In the genomic region with DNA sequence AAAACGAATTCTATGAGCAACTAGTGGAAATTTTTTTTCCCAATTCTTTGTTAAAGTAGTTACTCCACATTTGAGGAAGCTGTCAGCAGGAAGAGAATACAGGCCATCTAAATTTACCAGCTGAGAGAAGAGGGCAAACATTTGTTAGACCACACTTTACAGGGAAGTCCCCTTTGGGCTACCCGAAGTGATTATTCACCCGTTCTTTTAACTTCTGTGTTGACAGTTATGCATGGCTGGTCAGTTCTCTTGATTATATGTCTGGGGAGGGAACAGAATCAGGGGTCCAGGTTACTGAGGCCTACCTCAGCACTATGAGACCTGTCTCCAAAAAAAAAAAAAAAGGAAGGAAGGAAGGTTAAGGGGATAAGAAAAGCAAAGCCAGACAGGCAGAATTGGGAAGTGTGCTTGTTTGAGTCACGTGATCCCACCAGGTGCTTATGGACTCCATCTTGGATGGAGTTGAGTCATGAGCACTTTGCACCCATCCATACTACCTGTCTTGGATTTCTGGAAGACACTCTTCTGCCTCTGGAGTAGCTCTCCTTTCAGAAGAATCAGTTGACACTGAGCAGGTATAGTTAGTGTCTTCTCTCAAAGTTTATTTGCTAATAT, we compare ENCODE assay signal across 21 mouse cellular contexts.
"Had no signal": no experiment of that assay in that cellular context is flagged by ENCODE, and none has a peak within 500 bp of the region (broad histone marks: within the 10 kb centered on the region; RNA-seq: fewer than 3 reads in every experiment).

No protein-coding gene starts in this region.

- H3K36me3 ChIP-seq: midbrain, embryonic 10.5 days; midbrain, embryonic 13.5 days; neural tube, embryonic 13.5 days had no signal

- H3K9me3 ChIP-seq: megakaryocyte, embryonic 14.5 days; midbrain, embryonic 10.5 days; midbrain, embryonic 13.5 days; neural tube, embryonic 13.5 days had no signal

- ATAC-seq: liver, postnatal 0 days; lung, postnatal 0 days; midbrain, embryonic 13.5 days; midbrain, embryonic 16.5 days had no signal

- H3K4me1 ChIP-seq: midbrain, embryonic 10.5 days; midbrain, embryonic 13.5 days; neural tube, embryonic 13.5 days had no signal

- DNase-seq: kidney, adult 18-20 months; kidney, adult 9 months; kidney, postnatal 25 days; layer of hippocampus, adult 9-11 months; layer of hippocampus, postnatal 36 days; liver, postnatal 0 days; lung, embryonic 14.5 days; thymus, adult 18-20 months; thymus, postnatal 36 days had no signal

- H3K27ac ChIP-seq: kidney, postnatal 0 days; layer of hippocampus, adult 2 months; left cerebral cortex, adult 2 months; liver, embryonic 14.5 days; macrophage; midbrain, embryonic 10.5 days; midbrain, embryonic 13.5 days; neural tube, embryonic 13.5 days had no signal

- H3K27me3 ChIP-seq: megakaryocyte, embryonic 14.5 days; midbrain, embryonic 13.5 days; neural tube, embryonic 13.5 days had no signal

- H3K4me3 ChIP-seq: layer of hippocampus, adult 2 months; left cerebral cortex, adult 2 months; megakaryocyte, embryonic 14.5 days; midbrain, embryonic 10.5 days; midbrain, embryonic 13.5 days; myocyte; neural tube, embryonic 13.5 days had no signal

- H3K4me2 ChIP-seq: lung, embryonic 14.5 days; midbrain, embryonic 13.5 days; neural tube, embryonic 13.5 days had no signal

- H3K9ac ChIP-seq: liver, embryonic 14.5 days; liver, postnatal 0 days; lung, embryonic 14.5 days; midbrain, embryonic 13.5 days; neural tube, embryonic 13.5 days had no signal
